Mouse (Mus musculus): ENCODE measurements at regions not wholly inside any gene's neighbourhood (a gene's known extent, or its start where the extent isn't known, plus 50 kb on each side); places are given as distances from the start of the nearest gene placed in this dataset.

GRCm38 (mm10) chrX:45340661-45341060, 250.0 kb downstream of the Prr32 start:
- DNase-seq (ENCODE audit: low read depth, low spot score), result peak; percentile 11

All from forelimb bud, embryonic 11.5 days (tissue).